Mouse (Mus musculus) stomach, embryonic 16.5 days (tissue): ENCODE measurements at regions not wholly inside any gene's neighbourhood (a gene's known extent, or its start where the extent isn't known, plus 50 kb on each side); places are given as distances from the start of the nearest gene placed in this dataset.

Experiments
- ATAC-seq: fragments of 200-750 bp; cut with Nextera tagmentation; 2 replicates; pipeline ENCODE4 v1.8.0; 2017; ENCODE audit warnings: moderate number of reproducible peaks, moderate TSS enrichment; ENCODE audit not compliant: insufficient read depth, low FRiP score
- H3K27ac ChIP-seq: fragments of 300-500 bp; sonication (generic); 2 replicates; pipeline ENCODE4 v1.5.1; 2014; ENCODE audit warnings: low read length
- H3K27me3 ChIP-seq: fragments of 300-500 bp; sonication (generic); 2 replicates; pipeline ENCODE4 v1.6.1; 2014; ENCODE audit warnings: low read length, control low read depth, mixed read lengths; ENCODE audit not compliant: control insufficient read depth, insufficient read depth
- H3K36me3 ChIP-seq: fragments of 300-500 bp; sonication (generic); 2 replicates; pipeline ENCODE4 v1.6.1; 2014; ENCODE audit warnings: low read length; ENCODE audit not compliant: control insufficient read depth, insufficient read depth
- H3K4me1 ChIP-seq: fragments of 300-500 bp; sonication (generic); 2 replicates; pipeline ENCODE4 v1.6.1; 2014; ENCODE audit warnings: low read length, control low read depth, mixed read lengths; ENCODE audit not compliant: control insufficient read depth, insufficient read depth
- H3K4me2 ChIP-seq: fragments of 300-500 bp; sonication (generic); 2 replicates; pipeline ENCODE4 v1.6.1; 2014; ENCODE audit warnings: low read depth, low read length, mixed read lengths
- H3K4me3 ChIP-seq: fragments of 300-500 bp; sonication (generic); replicated peaks from 2 replicates; pipeline ENCODE4 v1.5.1; 2014; ENCODE audit warnings: mild to moderate bottlenecking, low read length
- H3K9ac ChIP-seq: fragments of 300-500 bp; sonication (generic); 2 replicates; pipeline ENCODE4 v1.6.1; 2014; ENCODE audit warnings: low read length
- H3K9me3 ChIP-seq: fragments of 300-500 bp; sonication (generic); replicated peaks from 2 replicates; pipeline ENCODE4 v1.6.1; 2016; ENCODE audit warnings: low read length, control low read depth; ENCODE audit not compliant: control insufficient read depth
- WGBS: fragments of 180-500 bp; shearing (Covaris S2); extraction: QIAGEN DNeasy Blood & Tissue Kit; methylation state at CpG from one replicate; pipeline ENCODE4 v1.1.7; 2014; 5-methylcytosine and 5-hydroxymethylcytosine counted together

DNA sequence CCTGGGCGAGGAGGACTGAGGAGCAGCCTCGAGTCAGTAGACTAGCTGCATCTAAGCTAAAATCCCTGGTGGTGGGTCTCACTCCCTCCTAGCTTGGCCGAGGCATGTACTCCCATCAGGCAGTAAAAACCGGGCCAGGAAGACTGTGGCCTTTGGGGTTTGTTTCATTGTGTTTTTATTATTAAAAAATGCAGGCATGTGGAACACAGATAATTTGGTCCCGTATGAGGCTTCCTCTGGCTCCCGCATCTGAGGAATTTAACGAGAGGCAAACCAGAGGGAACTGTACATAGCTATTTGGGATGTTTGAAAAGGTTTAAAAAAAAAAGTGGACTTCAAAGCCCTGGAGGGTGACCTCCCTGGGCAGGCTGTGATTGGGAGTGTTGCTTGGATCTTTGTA, 69.1 kb upstream of the Tbx5 start:
- H3K27ac ChIP-seq: no peak overlapping the region
- ATAC-seq: no peak
- H3K36me3 ChIP-seq: no peaks in the 10 kb centered on the region
- no peak overlapping the region for H3K4me3 ChIP-seq
- H3K4me2 ChIP-seq: no peak overlapping the region
- H3K9me3 ChIP-seq: no peaks in the 10 kb centered on the region
- H3K9ac ChIP-seq: no peak overlapping the region
- 61% methylated on average over 7 of the region's 7 CpGs for WGBS
- no peaks in the 10 kb centered on the region for H3K4me1 ChIP-seq
- H3K27me3 ChIP-seq: no peaks in the 10 kb centered on the region

- Histone ChIP-seq H3K27ac (no peak overlapping the region), H3K4me1 (no peaks in the 10 kb centered on the region), H3K9ac (no peak overlapping the region), H3K36me3 (no peaks in the 10 kb centered on the region), H3K9me3 (no peaks in the 10 kb centered on the region), H3K4me3 (no peak overlapping the region), H3K4me2 (no peak overlapping the region), H3K27me3 (no peaks in the 10 kb centered on the region)
- no peak for ATAC-seq
- WGBS: 14% methylated on average over 13 of the region's 13 CpGs
These were observed 66.1 kb upstream of the Tbx5 start for GRCm38 (mm10) chr5:119766372-119766771.

DNA sequence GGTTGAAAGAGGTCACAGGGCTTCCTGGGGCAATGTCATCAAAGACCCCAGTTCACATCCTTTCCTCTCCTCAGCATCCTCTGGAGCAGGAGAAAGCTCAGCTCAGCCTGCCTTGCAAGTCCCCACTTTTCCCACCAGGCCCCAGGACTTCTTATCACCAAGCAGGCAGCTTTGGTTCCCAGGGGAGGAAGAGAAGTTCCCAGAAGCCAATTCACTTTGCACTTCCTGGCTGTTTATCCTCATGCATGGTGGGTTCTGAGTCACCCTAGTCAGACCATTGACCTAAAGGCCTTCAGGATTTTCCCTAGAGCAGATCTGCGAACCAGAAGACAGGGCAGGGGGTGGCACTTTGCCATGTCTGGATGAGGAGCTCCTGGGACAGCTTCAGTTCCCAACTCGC, 61.5 kb upstream of the Tbx5 start:
- Histone ChIP-seq H3K4me1 (no peaks in the 10 kb centered on the region), H3K9me3 (no peaks in the 10 kb centered on the region), H3K27ac (no peak overlapping the region), H3K36me3 (no peaks in the 10 kb centered on the region), H3K27me3 (no peaks in the 10 kb centered on the region), H3K4me2 (no peak overlapping the region), H3K9ac (no peak overlapping the region), H3K4me3 (no peak overlapping the region)
- ATAC-seq: no peak
- 67% methylated on average over 2 of the region's 2 CpGs for WGBS

- Histone ChIP-seq H3K4me3 (no peak overlapping the region), H3K27me3 (no peaks in the 10 kb centered on the region), H3K4me1 (no peaks in the 10 kb centered on the region), H3K27ac (no peak overlapping the region), H3K9me3 (no peaks in the 10 kb centered on the region), H3K36me3 (no peaks in the 10 kb centered on the region), H3K4me2 (no peak overlapping the region), H3K9ac (no peak overlapping the region)
- ATAC-seq: no peak
- WGBS: 61% methylated on average over 9 of the region's 9 CpGs
These were observed 56.2 kb upstream of the Tbx5 start for GRCm38 (mm10) chr5:119776106-119776887.

- ATAC-seq: no peak
- 16% methylated on average over 2 of the region's 2 CpGs for WGBS
- Histone ChIP-seq H3K4me1 (no peaks in the 10 kb centered on the region), H3K4me2 (no peak overlapping the region), H3K9ac (no peak overlapping the region), H3K27me3 (no peaks in the 10 kb centered on the region), H3K27ac (no peak overlapping the region), H3K36me3 (no peaks in the 10 kb centered on the region), H3K4me3 (no peak overlapping the region), H3K9me3 (no peaks in the 10 kb centered on the region)
These were observed 54.6 kb upstream of the Tbx5 start for GRCm38 (mm10) chr5:119777836-119778235.

DNA sequence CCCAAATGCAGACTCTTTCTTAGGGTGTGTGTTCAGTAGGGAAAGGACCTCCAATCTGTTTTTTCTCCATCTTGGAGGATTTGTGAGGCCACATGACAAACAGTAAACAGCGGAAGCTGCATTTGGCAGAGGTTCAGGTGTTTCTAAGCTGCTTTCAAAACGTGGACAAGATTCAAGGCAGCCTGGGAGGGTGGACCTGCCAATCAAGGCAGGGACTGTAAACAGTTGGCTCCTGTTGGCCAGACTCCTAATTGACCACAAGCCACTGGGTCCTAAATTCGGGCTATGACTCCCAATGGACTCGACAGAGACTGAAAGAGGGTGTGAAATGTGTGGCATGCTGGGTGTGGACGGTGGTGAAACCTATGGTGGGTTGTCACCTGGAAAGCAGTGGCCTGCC, 51.1 kb upstream of the Tbx5 start:
- 44% methylated on average over 5 of the region's 5 CpGs for WGBS
- no peaks in the 10 kb centered on the region for H3K27me3 ChIP-seq
- ATAC-seq: no peak

More for the DNA sequence above, 51.1 kb upstream of the Tbx5 start:
- H3K27ac ChIP-seq: no peak overlapping the region
- H3K4me2 ChIP-seq: no peak overlapping the region
- no peak overlapping the region for H3K9ac ChIP-seq
- no peak overlapping the region for H3K4me3 ChIP-seq
- no peaks in the 10 kb centered on the region for H3K36me3 ChIP-seq
- no peaks in the 10 kb centered on the region for H3K9me3 ChIP-seq
- no peaks in the 10 kb centered on the region for H3K4me1 ChIP-seq
